Mouse (Mus musculus): Measurements from ENCODE around the gene Hoxa7. TPM values are rescaled to one million over a fixed set of nuclear protein-coding genes. Genes with fewer than 3 reads are reported as not detected.

The Hoxa7 gene
- total RNA-seq (2021): under 1 TPM; 0.24 to 0.47 TPM

- intact Hi-C loops (cut with DNase I): loop anchor here (2.0 to 5.0 kb wide), 2 partner anchors 349 to 635 kb away; no protein-coding TSS in a partner anchor
- peak; percentile 90 to 91 for DNase-seq
Observed at GRCm38 (mm10) chr6:52221337-52221992, at the start of gene Hoxa7. Gene Hoxa7 (minus strand): TSS chr6:52221854.

GRCm38 (mm10) chr6:52270494-52271480 is 49.1 kb upstream of the Hoxa7 start:
- peak; percentile 66 to 67 for DNase-seq
- intact Hi-C loops (cut with DNase I): loop anchor here (1.0 to 5.0 kb wide), 2 partner anchors 307 to 567 kb away; no protein-coding TSS in a partner anchor

DNA sequence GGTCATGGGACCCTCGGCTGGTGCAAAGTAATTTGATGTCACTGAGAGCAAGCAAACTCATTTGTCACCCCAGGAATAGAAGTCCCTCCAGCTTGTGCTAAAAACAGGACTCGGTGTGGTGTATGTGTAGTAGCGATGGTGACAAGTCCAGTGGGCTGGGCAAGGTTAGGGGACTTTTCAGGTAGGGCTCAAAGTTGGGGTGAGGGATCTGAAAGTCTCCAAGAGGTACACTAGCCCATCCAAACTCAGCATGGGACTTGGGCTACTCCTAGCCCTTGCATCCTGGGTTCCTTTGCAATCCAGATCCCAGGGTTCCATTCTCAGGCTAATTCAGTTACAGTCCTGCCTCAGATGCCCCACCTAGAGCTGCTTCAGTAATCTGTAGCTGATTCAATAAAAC is 47.1 kb upstream of the Hoxa7 start:
- intact Hi-C loops (cut with DNase I): loop anchor here (5.0 kb wide), 1 partner anchor 44 kb away; the partner anchor contains the start of gene Evx1
- DNase-seq: no peak

DNA sequence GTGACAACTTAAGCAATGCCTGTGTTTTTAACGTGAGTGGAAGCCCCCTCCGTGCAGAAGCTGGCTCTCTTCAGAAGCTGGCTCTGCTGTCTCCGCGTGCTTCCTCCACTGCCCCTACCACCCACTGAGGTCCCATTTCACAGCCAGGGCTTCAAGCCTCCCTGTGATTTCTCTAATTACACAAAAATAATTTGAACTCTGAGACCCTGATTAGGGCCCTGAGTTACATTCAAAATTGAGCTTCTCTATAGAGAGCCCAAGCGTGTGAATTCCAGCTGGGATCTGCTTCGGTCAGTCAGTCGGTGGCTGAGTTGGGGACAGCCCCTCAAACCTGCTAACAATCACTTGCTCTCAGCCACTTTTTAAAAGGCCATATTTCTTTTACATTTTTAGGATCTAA is 46.7 kb upstream of the Hoxa7 start:
- DNase-seq: no peak
- intact Hi-C loops (cut with DNase I): loop anchor here (5.0 kb wide), 1 partner anchor 44 kb away; the partner anchor contains the start of gene Evx1

DNA sequence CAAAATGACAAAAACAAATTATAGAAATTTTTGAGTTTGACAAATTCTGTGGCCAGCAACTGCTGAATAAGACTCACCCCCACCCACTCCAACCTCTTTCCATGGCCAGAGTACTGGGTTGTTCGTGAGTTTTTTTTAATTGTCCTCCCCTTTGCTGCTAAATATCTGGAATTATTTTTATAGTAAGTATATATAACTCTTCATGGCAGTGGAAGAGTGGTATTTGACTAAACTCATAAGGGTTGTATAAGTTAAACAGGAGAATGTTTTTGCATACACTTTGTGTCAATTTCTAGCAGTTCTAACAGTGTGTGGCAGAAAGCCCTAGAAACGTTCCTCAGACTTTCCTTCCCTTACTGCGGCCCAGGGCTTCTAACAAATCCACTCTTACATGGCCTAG is 46.0 kb upstream of the Hoxa7 start:
- DNase-seq: no peak
- intact Hi-C loops (cut with DNase I): loop anchor here (5.0 kb wide), 1 partner anchor 45 kb away; the partner anchor contains the start of gene Evx1

GRCm38 (mm10) chr6:52267221-52267620 is 45.6 kb upstream of the Hoxa7 start:
- intact Hi-C loops (cut with DNase I): loop anchor here (5.0 kb wide), 1 partner anchor 45 kb away; the partner anchor contains the start of gene Evx1
- DNase-seq: no peak

DNA sequence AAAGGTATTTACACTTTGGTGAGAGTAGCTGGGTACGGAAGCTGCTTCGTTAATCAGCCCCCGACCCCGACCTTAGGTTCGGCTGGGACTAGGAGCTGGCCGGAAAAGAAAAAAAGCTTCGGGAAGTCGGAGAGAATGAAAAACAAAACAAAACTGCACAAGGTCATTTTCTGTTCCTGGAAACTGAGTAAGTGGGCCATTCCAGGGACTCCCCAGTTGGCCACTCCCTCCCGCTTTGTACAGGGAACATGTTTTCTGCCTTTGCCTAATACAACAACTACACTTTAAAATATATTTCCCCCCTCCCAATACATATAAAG is 45.0 kb upstream of the Hoxa7 start:
- intact Hi-C loops (cut with DNase I): loop anchor here (5.0 kb wide), 1 partner anchor 46 kb away; the partner anchor contains the start of gene Evx1
- no peak for DNase-seq

DNA sequence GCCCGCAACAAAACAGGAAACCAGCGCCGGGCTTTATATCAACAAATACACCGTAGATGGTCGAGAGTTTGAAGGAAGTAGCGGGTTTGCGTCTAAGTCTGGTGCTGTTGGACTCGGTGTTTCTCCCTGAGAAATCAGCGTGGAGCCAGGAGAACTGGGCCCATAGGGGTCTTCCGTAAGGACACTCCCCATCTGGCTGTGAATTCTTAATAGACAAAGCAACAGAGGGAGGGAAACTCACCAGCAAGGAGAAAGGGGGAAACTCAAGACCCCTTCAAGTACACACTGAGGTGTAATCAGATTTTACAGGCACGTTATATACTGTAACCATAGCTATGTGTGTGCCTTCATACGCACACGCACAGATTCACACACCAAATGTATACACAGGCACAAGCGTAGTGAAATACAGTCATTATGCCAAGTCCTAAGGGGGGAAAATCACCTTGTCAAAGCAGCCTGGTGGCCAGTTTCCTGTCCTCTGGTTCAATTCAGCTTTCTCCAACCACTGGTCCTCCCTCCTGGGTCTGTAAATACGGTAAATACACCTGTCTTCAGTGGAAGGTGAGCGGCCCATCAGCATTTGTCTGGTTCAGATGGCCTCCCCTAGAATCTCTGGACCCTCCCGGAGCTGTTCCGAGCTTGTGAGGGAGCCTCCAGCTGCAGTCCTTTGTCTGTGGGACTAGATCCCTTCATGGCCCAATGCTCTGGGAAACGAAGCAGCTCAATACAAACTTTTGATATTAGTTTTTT is 44.4 kb upstream of the Hoxa7 start:
- intact Hi-C loops (cut with DNase I): loop anchor here (5.0 kb wide), 1 partner anchor 46 kb away; the partner anchor contains the start of gene Evx1
- no peak for DNase-seq

DNA sequence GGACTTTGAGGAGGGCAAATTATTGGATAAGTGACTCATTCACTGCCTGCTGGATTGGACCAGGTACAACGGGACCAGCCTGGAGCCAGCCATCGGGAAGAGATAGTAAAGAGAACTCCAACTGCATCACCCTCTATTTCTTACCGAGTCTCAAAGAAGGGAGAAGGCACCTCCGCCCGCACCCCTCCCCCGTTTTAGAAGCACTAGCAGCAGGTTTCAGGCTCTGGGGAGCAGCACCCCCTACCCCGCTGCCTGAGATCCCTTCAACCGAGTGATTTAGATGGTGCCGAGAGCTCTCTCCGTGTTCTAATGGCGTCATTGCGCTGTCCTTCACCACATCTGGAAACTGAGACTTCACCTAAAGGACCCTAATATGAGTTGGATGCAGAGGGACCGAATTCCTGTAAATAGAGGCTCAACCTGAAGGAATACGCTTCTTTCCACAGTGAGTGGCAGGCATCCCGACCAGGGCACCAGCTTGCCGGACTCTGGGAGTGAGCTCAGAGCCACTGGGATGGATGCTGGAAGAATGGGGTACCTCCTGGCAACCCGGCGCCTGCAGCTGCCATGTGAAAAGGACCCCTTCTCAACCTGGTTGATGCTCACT is 43.8 kb upstream of the Hoxa7 start:
- no peak for DNase-seq
- intact Hi-C loops (cut with DNase I): loop anchor here (5.0 kb wide), 1 partner anchor 47 kb away; the partner anchor contains the start of gene Evx1

DNA sequence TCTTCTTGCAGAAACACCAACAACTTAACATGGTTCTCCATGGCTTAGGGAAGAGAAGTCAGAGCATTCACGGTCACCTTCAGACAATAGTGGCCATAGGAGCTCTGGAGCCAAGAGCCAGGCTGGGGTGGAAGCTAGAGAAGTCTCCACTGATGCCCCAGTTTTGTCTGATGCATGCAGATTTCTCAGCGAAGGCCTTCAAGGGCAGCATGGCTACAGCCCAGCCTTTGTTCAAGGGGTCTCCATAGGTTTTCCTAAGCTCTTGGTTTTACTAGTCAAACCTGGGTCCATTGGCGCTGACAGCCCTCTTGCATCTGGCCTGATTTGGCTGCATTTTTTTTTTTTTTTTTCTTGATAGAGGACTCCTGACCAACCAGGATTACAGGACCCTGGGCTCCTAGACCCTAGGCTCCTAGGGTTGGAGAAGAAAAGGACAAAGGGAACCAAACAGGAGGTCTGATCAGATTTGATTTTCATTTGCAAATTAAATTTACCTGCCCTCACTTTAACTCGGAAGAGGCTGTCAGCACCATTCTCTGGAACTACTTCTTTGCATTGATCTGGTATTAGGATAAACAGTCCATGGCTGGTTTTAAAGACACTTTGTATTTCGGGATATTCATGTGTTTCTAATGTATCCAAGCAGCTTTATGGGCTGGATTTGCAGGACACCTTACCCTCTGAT is 42.6 kb upstream of the Hoxa7 start:
- DNase-seq: no peak
- intact Hi-C loops (cut with DNase I): no loop called here

GRCm38 (mm10) chr6:52263321-52263585 is 41.6 kb upstream of the Hoxa7 start:
- DNase-seq: no peak
- intact Hi-C loops (cut with DNase I): no loop called here

GRCm38 (mm10) chr6:52262463-52263320 is 41.0 kb upstream of the Hoxa7 start:
- peak in 1 of 2 experiments; percentile 29 for DNase-seq
- intact Hi-C loops (cut with DNase I): no loop called here

DNA sequence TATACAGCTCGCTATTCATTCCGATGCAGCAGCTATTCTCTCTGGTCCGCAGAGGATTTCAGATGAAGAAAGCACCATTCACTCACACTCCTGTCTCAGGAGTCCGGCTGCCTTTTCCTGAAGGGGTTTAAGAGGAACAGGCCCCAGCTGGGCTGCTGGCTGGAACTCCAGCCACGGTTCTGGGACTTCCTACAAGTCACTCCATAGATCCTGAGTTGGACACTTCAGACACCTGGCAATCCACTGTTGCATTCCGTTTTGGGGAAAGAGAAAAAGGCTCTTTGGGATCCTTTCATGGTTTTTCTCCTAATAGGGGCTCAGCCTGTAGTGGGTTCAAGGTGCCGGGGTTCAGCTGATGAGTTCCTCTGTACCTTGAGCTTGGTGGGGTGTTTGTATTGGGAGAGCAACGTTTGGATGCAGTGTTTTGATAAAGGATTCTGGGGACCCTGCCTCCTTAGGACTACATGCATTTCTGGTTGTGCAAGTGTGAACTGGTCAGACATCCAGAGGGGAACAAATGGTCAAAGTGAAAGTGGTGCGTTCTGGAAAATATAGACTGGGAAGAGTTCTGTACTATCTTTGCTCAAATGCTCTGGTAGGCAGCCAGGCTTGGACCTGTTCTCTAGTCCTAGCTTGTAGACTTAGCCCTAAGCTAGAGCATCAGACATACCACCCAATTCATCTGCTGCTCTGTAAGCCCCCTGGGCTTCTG is 40.3 kb upstream of the Hoxa7 start:
- DNase-seq: peak in 1 of 2 experiments; percentile 29
- intact Hi-C loops (cut with DNase I): no loop called here

DNA sequence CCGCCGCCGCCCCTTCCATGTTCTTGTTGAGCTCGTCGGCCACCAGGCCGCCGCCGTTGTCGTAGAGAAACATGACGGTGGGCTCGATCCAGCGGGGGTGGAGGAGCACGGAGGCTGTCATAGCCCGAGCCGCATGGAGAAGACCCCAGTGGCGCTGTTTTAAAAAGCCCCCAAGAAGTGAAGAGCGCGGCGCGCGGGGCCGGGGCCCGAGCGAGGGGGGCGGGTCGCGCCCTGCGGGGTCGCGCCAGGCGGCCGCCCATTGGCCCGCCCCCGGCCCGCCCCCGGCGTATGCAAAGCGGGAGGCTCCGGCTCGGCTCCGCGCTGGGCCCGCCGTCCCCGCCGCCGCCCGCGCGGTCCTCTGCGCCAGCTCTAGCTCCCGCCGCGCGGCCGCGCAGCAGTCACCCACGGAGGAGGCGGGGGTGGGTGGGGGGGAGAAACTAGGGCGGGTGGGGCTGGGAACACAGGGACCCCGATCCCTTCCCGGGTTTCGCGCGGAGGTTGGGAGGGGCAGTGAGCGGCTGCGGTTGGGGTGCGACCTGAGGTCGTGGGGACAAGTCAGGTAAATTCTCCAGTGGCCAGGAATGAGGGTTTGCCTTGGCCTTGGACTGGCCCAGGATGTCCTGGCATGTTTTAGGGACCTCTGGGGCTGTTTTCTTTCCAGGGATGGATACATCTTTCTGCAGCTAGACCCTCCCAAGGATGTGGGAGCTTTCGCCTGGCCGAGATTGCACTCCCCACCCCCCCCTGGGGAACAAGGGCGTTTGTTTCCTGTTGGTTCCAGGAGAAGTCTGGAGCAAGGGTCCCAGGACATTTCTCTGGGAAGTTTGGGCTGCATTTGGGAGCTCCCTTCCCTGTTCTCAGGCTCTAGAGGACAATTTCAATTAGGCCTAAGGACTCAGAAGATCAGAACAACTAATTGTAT is 39.3 kb upstream of the Hoxa7 start, which contains the start of gene Hoxa13:
TSS of gene Hoxa13 (minus strand) at position 227 of the 922 bp plus-strand sequence.
- no peak for DNase-seq
- intact Hi-C loops (cut with DNase I): no loop called here

DNA sequence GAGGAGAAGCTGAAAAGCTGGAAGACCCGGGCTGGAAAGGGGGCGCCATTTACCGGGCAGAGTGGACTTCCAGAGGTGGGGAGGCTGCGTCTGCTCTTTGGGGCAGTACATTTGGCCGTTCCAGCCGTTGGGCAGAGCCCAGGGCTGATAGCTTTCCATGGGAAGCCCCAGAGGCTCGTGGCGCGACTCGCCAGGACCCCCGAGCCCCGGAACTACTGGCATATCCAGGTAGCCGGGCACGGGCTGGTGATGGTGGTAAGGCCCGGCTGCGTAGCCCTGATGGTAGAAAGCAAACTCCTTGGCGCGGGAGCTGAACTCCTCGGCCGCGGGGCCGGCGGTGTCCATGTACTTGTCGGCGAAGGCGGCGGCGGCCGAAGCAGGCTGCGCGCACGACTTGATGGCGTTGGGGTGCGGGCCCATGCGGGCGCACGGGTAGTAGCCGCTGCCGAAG is 38.2 kb upstream of the Hoxa7 start:
- DNase-seq: peak in 1 of 2 experiments; percentile 37
- intact Hi-C loops (cut with DNase I): loop anchor here (5.0 kb wide), 4 partner anchors 707 to 1083 kb away; no protein-coding TSS in a partner anchor

DNA sequence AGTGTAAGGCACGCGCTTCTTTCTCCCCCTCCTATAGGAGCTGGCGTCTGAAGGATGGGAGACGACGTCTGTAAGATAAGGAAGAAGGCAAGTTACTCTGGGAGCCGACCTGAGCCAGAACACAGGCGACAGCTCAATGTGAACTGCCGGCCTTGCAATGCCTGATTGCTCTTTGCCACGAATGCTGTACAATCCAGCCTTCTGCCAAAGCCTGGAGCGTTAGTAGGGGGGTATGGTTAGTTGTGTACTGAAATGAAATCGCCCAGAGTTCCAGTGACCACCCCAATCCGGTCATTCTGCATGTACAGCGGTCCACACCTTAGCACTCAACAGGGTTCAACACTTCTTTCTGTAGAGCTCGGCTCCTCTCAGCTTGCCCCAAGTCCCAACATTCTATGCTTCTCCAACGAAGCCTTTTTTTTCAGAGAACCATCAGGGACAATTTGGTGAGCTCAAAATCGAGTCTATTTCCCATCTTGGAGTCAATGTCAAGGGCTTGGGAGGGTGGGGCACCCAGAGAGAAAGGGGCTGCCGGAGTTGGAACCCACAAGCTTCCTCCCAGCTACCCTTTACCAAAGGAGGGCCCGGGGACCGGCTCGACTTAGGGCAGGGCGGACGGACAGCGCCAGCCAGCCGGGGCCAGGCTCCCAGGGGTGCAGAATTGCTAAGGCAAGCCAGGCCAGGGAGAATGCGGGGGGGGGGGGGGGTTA is 37.6 kb upstream of the Hoxa7 start:
- DNase-seq: peak in 1 of 2 experiments; percentile 35
- intact Hi-C loops (cut with DNase I): loop anchor here (5.0 kb wide), 4 partner anchors 708 to 1082 kb away; no protein-coding TSS in a partner anchor
